Mouse (Mus musculus): Measurements from ENCODE around the gene Morc2a. TPM values are rescaled to one million over a fixed set of nuclear protein-coding genes. Genes with fewer than 3 reads are reported as not detected.

Gene Morc2a
- polyA plus RNA-seq, 1 experiment from 2014 or later, result 25.9 TPM

Other genes starting within 250 kb of the Morc2a start
- 159 and 164 TPM in 2 replicates for gene Limk2, start 240.0 kb upstream of the Morc2a start, polyA plus RNA-seq (2015; fragmentation: Nextera tagmentation; extraction: Ambion mirVana)
- gene Rnf185, start 196.8 kb upstream of the Morc2a start, polyA plus RNA-seq (2015; fragmentation: Nextera tagmentation; extraction: Ambion mirVana), result 43.0 and 46.2 TPM in 2 replicates
- gene Pla2g3, start 160.9 kb upstream of the Morc2a start, polyA plus RNA-seq (2015; fragmentation: Nextera tagmentation; extraction: Ambion mirVana), result 4.0 and 9.2 TPM in 2 replicates
- 12.5 and 13.9 TPM in 2 replicates for gene Inpp5j, start 144.4 kb upstream of the Morc2a start, polyA plus RNA-seq (2015; fragmentation: Nextera tagmentation; extraction: Ambion mirVana)
- gene Selenom, start 134.5 kb upstream of the Morc2a start, polyA plus RNA-seq (2015; fragmentation: Nextera tagmentation; extraction: Ambion mirVana), result 176 and 225 TPM in 2 replicates
- gene Smtn, start 108.6 kb upstream of the Morc2a start, polyA plus RNA-seq (2015; fragmentation: Nextera tagmentation; extraction: Ambion mirVana), result 15.2 and 21.8 TPM in 2 replicates
- 34.8 and 36.2 TPM in 2 replicates for gene Osbp2, start 214.7 kb downstream of the Morc2a start, polyA plus RNA-seq (2015; fragmentation: Nextera tagmentation; extraction: Ambion mirVana)
- 0.62 and 0.88 TPM in 2 replicates for gene 4921536K21Rik, start 245.9 kb downstream of the Morc2a start, polyA plus RNA-seq (2015; fragmentation: Nextera tagmentation; extraction: Ambion mirVana)
- 30.0 and 30.5 TPM in 2 replicates for gene Dusp18, start 246.0 kb downstream of the Morc2a start, polyA plus RNA-seq (2015; fragmentation: Nextera tagmentation; extraction: Ambion mirVana)

Measured in hindbrain, embryonic 16.5 days (tissue).